Mouse (Mus musculus): ENCODE measurements around the gene Gm17304. TPM values are rescaled to one million over a fixed set of nuclear protein-coding genes. Genes with fewer than 3 reads are reported as not detected.

Gm17304 gene
- polyA plus RNA-seq, 1 experiment from 2014 or later: not detected

- no peak overlapping the region for H3K27ac ChIP-seq (ENCODE audit: low read length)
- H3K4me2 ChIP-seq (ENCODE audit: low read depth, low read length): no peak overlapping the region
- H3K4me3 ChIP-seq (ENCODE audit: low read length): no peak overlapping the region
- no peak overlapping the region for H3K9ac ChIP-seq (ENCODE audit: low read length)
- H3K36me3 ChIP-seq (ENCODE audit: control insufficient read depth, insufficient read depth): no peaks in the 10 kb centered on the region
- no peaks in the 10 kb centered on the region for H3K4me1 ChIP-seq (ENCODE audit: control insufficient read depth, insufficient read depth, low read length)
- WGBS: 66% methylated on average over 7 of the region's 7 CpGs
- no peaks in the 10 kb centered on the region for H3K27me3 ChIP-seq (ENCODE audit: control insufficient read depth, insufficient read depth, low read length)
- no peaks in the 10 kb centered on the region for H3K9me3 ChIP-seq (replicated peaks; ENCODE audit: control insufficient read depth, low read length)
- no peak for ATAC-seq (replicated peaks; ENCODE audit: extremely low read depth, insufficient read depth, low FRiP score)
Observed at GRCm38 (mm10) chr5:106580943-106581342, 28.0 kb upstream of the Gm17304 start.

DNA sequence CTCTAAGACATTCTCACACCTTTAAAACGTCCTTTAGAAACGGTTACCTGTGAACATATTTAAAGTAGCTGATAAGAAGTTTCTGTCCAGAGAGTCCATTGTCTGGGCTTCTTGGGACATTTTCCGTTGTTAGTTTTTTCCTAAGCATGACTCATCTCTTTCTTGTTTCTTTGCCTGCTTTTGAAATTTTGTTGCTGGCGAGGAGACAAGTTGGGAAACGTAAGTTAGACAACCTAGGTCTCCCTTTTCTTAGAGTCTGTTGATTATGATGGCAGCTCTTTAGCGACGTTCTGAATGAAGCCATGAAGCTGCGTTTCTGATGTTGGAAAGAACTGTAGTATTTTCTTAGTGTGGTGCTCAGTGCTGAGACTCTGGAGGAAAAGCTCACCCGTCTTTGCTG lies 19.9 kb upstream of the Gm17304 start:
- no peak overlapping the region for H3K27ac ChIP-seq (ENCODE audit: low read length)
- no peaks in the 10 kb centered on the region for H3K9me3 ChIP-seq (replicated peaks; ENCODE audit: control insufficient read depth, low read length)
- no peak overlapping the region for H3K4me2 ChIP-seq (ENCODE audit: low read depth, low read length)
- no peaks in the 10 kb centered on the region for H3K27me3 ChIP-seq (ENCODE audit: control insufficient read depth, insufficient read depth, low read length)
- no peak overlapping the region for H3K4me3 ChIP-seq (ENCODE audit: low read length)
- ATAC-seq (replicated peaks; ENCODE audit: extremely low read depth, insufficient read depth, low FRiP score): no peak
- 84% methylated on average over 9 of the region's 9 CpGs for WGBS
- no peak overlapping the region for H3K9ac ChIP-seq (ENCODE audit: low read length)
- no peaks in the 10 kb centered on the region for H3K4me1 ChIP-seq (ENCODE audit: control insufficient read depth, insufficient read depth, low read length)
- H3K36me3 ChIP-seq (ENCODE audit: control insufficient read depth, insufficient read depth): peaks cover 10% of the 10 kb centered on the region

- Histone ChIP-seq H3K27me3 (ENCODE audit: control insufficient read depth, insufficient read depth, low read length) (no peaks in the 10 kb centered on the region), H3K4me3 (ENCODE audit: low read length) (no peak overlapping the region), H3K9me3 (replicated peaks; ENCODE audit: control insufficient read depth, low read length) (no peaks in the 10 kb centered on the region), H3K9ac (ENCODE audit: low read length) (no peak overlapping the region), H3K27ac (ENCODE audit: low read length) (no peak overlapping the region), H3K36me3 (ENCODE audit: control insufficient read depth, insufficient read depth) (peaks cover 10% of the 10 kb centered on the region), H3K4me1 (ENCODE audit: control insufficient read depth, insufficient read depth, low read length) (no peaks in the 10 kb centered on the region), H3K4me2 (ENCODE audit: low read depth, low read length) (no peak overlapping the region)
- 90% methylated on average over 11 of the region's 11 CpGs for WGBS
- ATAC-seq (replicated peaks; ENCODE audit: extremely low read depth, insufficient read depth, low FRiP score): no peak
Observed at GRCm38 (mm10) chr5:106589670-106590069, 19.2 kb upstream of the Gm17304 start.

- H3K27ac ChIP-seq (ENCODE audit: low read length): no peak overlapping the region
- no peak overlapping the region for H3K9ac ChIP-seq (ENCODE audit: low read length)
- no peak for ATAC-seq (replicated peaks; ENCODE audit: extremely low read depth, insufficient read depth, low FRiP score)
- no peaks in the 10 kb centered on the region for H3K9me3 ChIP-seq (replicated peaks; ENCODE audit: control insufficient read depth, low read length)
- no peaks in the 10 kb centered on the region for H3K4me1 ChIP-seq (ENCODE audit: control insufficient read depth, insufficient read depth, low read length)
- WGBS: 89% methylated on average over 5 of the region's 5 CpGs
- peaks cover 10% of the 10 kb centered on the region for H3K36me3 ChIP-seq (ENCODE audit: control insufficient read depth, insufficient read depth)
- H3K4me2 ChIP-seq (ENCODE audit: low read depth, low read length): no peak overlapping the region
- H3K27me3 ChIP-seq (ENCODE audit: control insufficient read depth, insufficient read depth, low read length): no peaks in the 10 kb centered on the region
- no peak overlapping the region for H3K4me3 ChIP-seq (ENCODE audit: low read length)
Observed at GRCm38 (mm10) chr5:106590686-106591085, 18.2 kb upstream of the Gm17304 start.

DNA sequence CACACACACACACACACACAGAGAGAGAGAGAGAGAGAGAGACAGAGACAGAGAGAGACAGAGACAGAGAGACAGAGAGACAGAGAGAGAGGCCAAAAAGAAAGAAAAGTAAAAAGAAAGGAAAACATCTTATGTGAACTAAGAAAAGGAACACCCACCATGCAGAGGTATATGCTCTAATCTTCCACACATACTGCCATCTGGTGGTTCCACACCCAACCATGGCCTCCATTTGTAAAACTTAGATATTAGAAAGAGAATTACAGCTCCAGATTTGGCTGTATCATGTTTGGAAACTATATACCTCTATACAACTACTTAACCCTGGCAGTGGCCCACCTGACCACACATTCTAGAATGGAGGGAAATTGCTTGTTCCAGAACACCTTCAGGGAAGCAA lies 14.5 kb upstream of the Gm17304 start:
- Histone ChIP-seq H3K27ac (ENCODE audit: low read length) (no peak overlapping the region), H3K4me2 (ENCODE audit: low read depth, low read length) (no peak overlapping the region), H3K4me1 (ENCODE audit: control insufficient read depth, insufficient read depth, low read length) (no peaks in the 10 kb centered on the region), H3K9ac (ENCODE audit: low read length) (no peak overlapping the region), H3K4me3 (ENCODE audit: low read length) (no peak overlapping the region), H3K27me3 (ENCODE audit: control insufficient read depth, insufficient read depth, low read length) (no peaks in the 10 kb centered on the region), H3K9me3 (replicated peaks; ENCODE audit: control insufficient read depth, low read length) (no peaks in the 10 kb centered on the region), H3K36me3 (ENCODE audit: control insufficient read depth, insufficient read depth) (peaks cover 6% of the 10 kb centered on the region)
- ATAC-seq (replicated peaks; ENCODE audit: extremely low read depth, insufficient read depth, low FRiP score): no peak

DNA sequence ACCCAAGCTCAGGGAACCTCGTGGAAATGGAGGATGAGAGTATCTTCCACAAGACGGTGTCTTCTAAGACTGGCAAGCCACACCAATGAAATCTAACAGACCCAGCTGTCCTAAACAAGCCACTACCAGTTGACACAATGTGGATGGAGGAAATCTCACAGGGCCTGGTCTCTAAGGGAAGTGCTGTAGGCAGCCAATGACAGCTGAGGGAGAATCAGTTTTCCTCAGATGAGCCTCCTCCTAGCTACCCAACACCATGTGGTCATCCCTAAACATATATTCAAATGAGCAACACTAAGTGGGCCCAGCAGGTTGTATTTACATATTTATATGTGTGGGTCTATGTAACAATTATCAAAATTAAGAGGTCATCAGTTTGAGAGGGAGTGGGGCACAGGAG lies 11.4 kb upstream of the Gm17304 start:
- H3K27me3 ChIP-seq (ENCODE audit: control insufficient read depth, insufficient read depth, low read length): no peaks in the 10 kb centered on the region
- no peaks in the 10 kb centered on the region for H3K9me3 ChIP-seq (replicated peaks; ENCODE audit: control insufficient read depth, low read length)
- H3K27ac ChIP-seq (ENCODE audit: low read length): no peak overlapping the region
- H3K9ac ChIP-seq (ENCODE audit: low read length): no peak overlapping the region
- WGBS: 93% methylated on average over 2 of the region's 2 CpGs
- H3K4me3 ChIP-seq (ENCODE audit: low read length): no peak overlapping the region
- no peak overlapping the region for H3K4me2 ChIP-seq (ENCODE audit: low read depth, low read length)
- ATAC-seq (replicated peaks; ENCODE audit: extremely low read depth, insufficient read depth, low FRiP score): no peak
- no peaks in the 10 kb centered on the region for H3K4me1 ChIP-seq (ENCODE audit: control insufficient read depth, insufficient read depth, low read length)
- peaks cover 2% of the 10 kb centered on the region; the same call in 1 of the 2 replicates for H3K36me3 ChIP-seq (ENCODE audit: control insufficient read depth, insufficient read depth)

GRCm38 (mm10) chr5:106599482-106599881 lies 9.4 kb upstream of the Gm17304 start:
- H3K9ac ChIP-seq (ENCODE audit: low read length): no peak overlapping the region
- H3K27me3 ChIP-seq (ENCODE audit: control insufficient read depth, insufficient read depth, low read length): no peaks in the 10 kb centered on the region
- ATAC-seq (replicated peaks; ENCODE audit: extremely low read depth, insufficient read depth, low FRiP score): no peak
- no peaks in the 10 kb centered on the region for H3K36me3 ChIP-seq (ENCODE audit: control insufficient read depth, insufficient read depth)
- H3K4me1 ChIP-seq (ENCODE audit: control insufficient read depth, insufficient read depth, low read length): no peaks in the 10 kb centered on the region
- H3K9me3 ChIP-seq (replicated peaks; ENCODE audit: control insufficient read depth, low read length): no peaks in the 10 kb centered on the region
- no peak overlapping the region for H3K27ac ChIP-seq (ENCODE audit: low read length)
- H3K4me3 ChIP-seq (ENCODE audit: low read length): no peak overlapping the region
- 89% methylated on average over 8 of the region's 8 CpGs for WGBS
- H3K4me2 ChIP-seq (ENCODE audit: low read depth, low read length): no peak overlapping the region

- Histone ChIP-seq H3K36me3 (ENCODE audit: control insufficient read depth, insufficient read depth) (0 out of 2 replicates have a peak, but pooled peaks cover 3% of the 10 kb centered on the region), H3K27me3 (ENCODE audit: control insufficient read depth, insufficient read depth, low read length) (no peaks in the 10 kb centered on the region), H3K9me3 (replicated peaks; ENCODE audit: control insufficient read depth, low read length) (no peaks in the 10 kb centered on the region), H3K4me1 (ENCODE audit: control insufficient read depth, insufficient read depth, low read length) (peaks cover 5% of the 10 kb centered on the region; the same call in 1 of the 2 replicates), H3K4me3 (ENCODE audit: low read length) (no peak overlapping the region), H3K27ac (ENCODE audit: low read length) (no peak overlapping the region), H3K9ac (ENCODE audit: low read length) (no peak overlapping the region), H3K4me2 (ENCODE audit: low read depth, low read length) (no peak overlapping the region)
- 89% methylated on average over 5 of the region's 5 CpGs for WGBS
- no peak for ATAC-seq (replicated peaks; ENCODE audit: extremely low read depth, insufficient read depth, low FRiP score)
Observed at GRCm38 (mm10) chr5:106604381-106604780, 4.5 kb upstream of the Gm17304 start.

- peaks cover 5% of the 10 kb centered on the region; the same call in 1 of the 2 replicates for H3K4me1 ChIP-seq (ENCODE audit: control insufficient read depth, insufficient read depth, low read length)
- 89% methylated on average over 6 of the region's 6 CpGs for WGBS
Observed at GRCm38 (mm10) chr5:106605096-106605495, 3.8 kb upstream of the Gm17304 start.

More at GRCm38 (mm10) chr5:106605096-106605495, 3.8 kb upstream of the Gm17304 start:
- Histone ChIP-seq H3K4me3 (ENCODE audit: low read length) (no peak overlapping the region), H3K9me3 (replicated peaks; ENCODE audit: control insufficient read depth, low read length) (no peaks in the 10 kb centered on the region), H3K27ac (ENCODE audit: low read length) (no peak overlapping the region), H3K4me2 (ENCODE audit: low read depth, low read length) (no peak overlapping the region), H3K9ac (ENCODE audit: low read length) (no peak overlapping the region), H3K27me3 (ENCODE audit: control insufficient read depth, insufficient read depth, low read length) (no peaks in the 10 kb centered on the region), H3K36me3 (ENCODE audit: control insufficient read depth, insufficient read depth) (0 out of 2 replicates have a peak, but pooled peaks cover 3% of the 10 kb centered on the region)
- ATAC-seq (replicated peaks; ENCODE audit: extremely low read depth, insufficient read depth, low FRiP score): no peak
